Mouse (Mus musculus): Measurements from ENCODE around the gene Slc9a8.

DNA sequence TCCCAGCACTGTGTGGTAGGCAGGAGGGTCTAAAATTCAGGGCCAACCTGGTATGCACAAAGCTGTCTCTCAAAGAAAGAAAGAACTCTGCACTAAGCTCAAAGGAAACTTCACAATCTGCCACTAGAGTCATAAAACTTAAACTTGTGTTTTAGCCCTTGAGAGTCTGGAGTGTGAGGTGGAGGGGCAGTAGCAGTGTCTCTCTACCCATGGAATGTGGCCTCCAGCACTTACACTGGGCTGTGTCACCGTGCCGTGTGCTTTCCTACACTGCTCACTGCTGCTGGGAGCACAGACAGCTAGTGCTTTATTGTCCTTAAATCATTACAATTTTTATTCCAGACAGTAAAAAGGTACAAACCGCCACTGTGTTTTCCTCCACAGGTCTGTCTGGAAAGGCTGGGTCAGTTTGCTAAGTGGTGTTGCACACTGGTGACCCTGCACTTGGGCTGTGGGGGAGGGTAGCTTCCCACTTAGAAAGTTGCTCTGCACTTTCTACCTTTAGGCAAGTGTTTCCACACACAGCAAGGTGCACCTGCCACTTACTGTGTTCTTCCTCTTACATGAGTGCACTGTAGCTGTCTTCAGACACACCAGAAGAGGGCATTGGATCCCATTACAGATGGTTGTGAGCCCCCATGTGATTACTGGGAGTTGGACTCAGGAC is 86.3 kb downstream of the Slc9a8 start:
- TF ChIP-seq POLR2A (IDR thresholded peaks at IDR 0.05; ENCODE audit: low read depth, low read length) (no peak), CTCF (IDR thresholded peaks at IDR 0.05; ENCODE audit: extremely low read depth, insufficient read depth, insufficient read length, insufficient replicate concordance) (no peak)

All from spleen, adult 2 months (tissue).